Comparison of ENCODE assay signal across 8 mouse cellular contexts in genomic region chr11:97280216-97280861, GRCm38 (mm10). TPM values are rescaled to one million over a fixed set of nuclear protein-coding genes. Genes with fewer than 3 reads are reported as not detected.
DNase-seq lines count a peak whose midpoint lies in the region; ATAC-seq and TF ChIP-seq lines count a peak whose summit lies in the region.

Gene Npepps (minus strand): TSS chr11:97280638.

- peak within 1 kb of the TSS; percentile 100 for H3K27ac ChIP-seq in cortical plate, adult 2 months (ENCODE audit: insufficient read depth, low read length)

- ATAC-seq in megakaryocyte-erythroid progenitor cell, adult 5-6 weeks (replicated peaks; ENCODE audit: low FRiP score, low TSS enrichment, poor library complexity, severe bottlenecking), result peak; percentile 66

- peak; percentile 84 for TF ChIP-seq POLR2A in cortical plate, adult 2 months (IDR thresholded peaks at IDR 0.05; ENCODE audit: extremely low read depth, insufficient read depth, low read length)

- peaks cover 2% of the 10 kb centered on the region; the same call in 1 of the 2 replicates for H3K4me1 ChIP-seq in cortical plate, adult 2 months (ENCODE audit: control insufficient read depth, insufficient read depth, low read length)

- peak within 1 kb of the TSS; percentile 84 for H3K4me3 ChIP-seq in cortical plate, adult 2 months (ENCODE audit: insufficient read depth, low read length)

- DNase-seq in adrenal gland, adult (ENCODE audit: inconsistent age in 2 of 2, low spot score in 1 of 2), result peak; percentile 83 to 92
- DNase-seq in gastrocnemius, postnatal 10 days, result peak; percentile 82
- peak; percentile 87 for DNase-seq in induced T-regulatory cell, adult 2 months (ENCODE audit: low read depth)
- DNase-seq in left cerebral cortex, postnatal 14 days (ENCODE audit: low spot score in 2 of 2), result peak; percentile 49 to 70
- DNase-seq in right cerebral cortex, postnatal 14 days, result peak; percentile 72
- peak; percentile 60 to 72 for DNase-seq in urinary bladder, postnatal 36 days (ENCODE audit: low spot score in 2 of 2)

- no peak for TF ChIP-seq CTCF in cortical plate, adult 2 months (IDR thresholded peaks at IDR 0.05; ENCODE audit: extremely low read depth, insufficient read depth, low read length)

- intact Hi-C loops in left cerebral cortex, postnatal 14 days (cut with DNase I), result no loop called here

RNA-seq across cellular contexts. Expression of gene Npepps, which starts in this region (rescaled TPM):
- polyA plus RNA-seq in cortical plate, adult 2 months (2012; rRNA removed), result 81.2 and 88.0 TPM in 2 replicates
- total RNA-seq in gastrocnemius, postnatal 10 days (2021), result 10 to 100 TPM; 52.1 to 57.5 TPM
- 100 to 1,000 TPM; 134 to 144 TPM for total RNA-seq in left cerebral cortex, postnatal 14 days (2021)
- total RNA-seq in megakaryocyte-erythroid progenitor cell, adult 5-6 weeks (2014; fragmentation: Nextera tagmentation), result 32.5 and 34.5 TPM in 2 replicates
- total RNA-seq in megakaryocyte-erythroid progenitor cell, adult 5-6 weeks (2017), result 19.8 and 25.0 TPM in 2 replicates

Comparison
In these comparisons a context has a peak if more than half of its experiments do, and no peak if none do; other contexts are left out.
1. Peak in every context shown above with its lines: DNase-seq, ATAC-seq, H3K4me3 ChIP-seq and H3K27ac ChIP-seq.